Mouse (Mus musculus): ENCODE data around the gene Abca7. TPM values are rescaled to one million over a fixed set of nuclear protein-coding genes. Genes with fewer than 3 reads are reported as not detected.

Abca7 gene
- polyA plus RNA-seq, 1 experiment from 2014 or later = 6.3 TPM

GRCm38 (mm10) chr10:79969124-79969568 is 27.1 kb upstream of the Abca7 start:
- Histone ChIP-seq H3K9ac (ENCODE audit: low read length) (no peak overlapping the region), H3K27me3 (ENCODE audit: control insufficient read depth, insufficient read depth, low read length) (peaks cover 2% of the 10 kb centered on the region; the same call in 1 of the 2 replicates), H3K36me3 (ENCODE audit: control insufficient read depth, insufficient read depth, low read length) (peaks cover 18% of the 10 kb centered on the region), H3K4me3 (replicated peaks; ENCODE audit: low read length) (no peak overlapping the region), H3K4me1 (ENCODE audit: control insufficient read depth, insufficient read depth, low read length) (peaks cover 18% of the 10 kb centered on the region), H3K9me3 (replicated peaks; ENCODE audit: control insufficient read depth, low read length) (no peaks in the 10 kb centered on the region), H3K27ac (ENCODE audit: low read length) (0 out of 2 replicates have a peak overlapping the region, but pooled peaks have one; percentile 38), H3K4me2 (ENCODE audit: low read depth, low read length) (no peak overlapping the region)
- 21% methylated on average over 3 of the region's 3 CpGs for WGBS
- no peak for ATAC-seq (ENCODE audit: insufficient read depth, low FRiP score)

GRCm38 (mm10) chr10:79970415-79971182 is 25.7 kb upstream of the Abca7 start, which contains the start of gene Grin3b:
Gene Grin3b, plus strand, starts transcription at chr10:79970715.
- Histone ChIP-seq H3K9me3 (replicated peaks; ENCODE audit: control insufficient read depth, low read length) (no peaks in the 10 kb centered on the region), H3K27me3 (ENCODE audit: control insufficient read depth, insufficient read depth, low read length) (peaks cover 2% of the 10 kb centered on the region; the same call in 1 of the 2 replicates), H3K36me3 (ENCODE audit: control insufficient read depth, insufficient read depth, low read length) (peaks cover 23% of the 10 kb centered on the region), H3K27ac (ENCODE audit: low read length) (no peak within 1 kb of the TSS), H3K4me2 (ENCODE audit: low read depth, low read length) (peak within 1 kb of the TSS; percentile 89), H3K9ac (ENCODE audit: low read length) (peak within 1 kb of the TSS; percentile 75), H3K4me3 (replicated peaks; ENCODE audit: low read length) (peak within 1 kb of the TSS; percentile 50), H3K4me1 (ENCODE audit: control insufficient read depth, insufficient read depth, low read length) (peaks cover 18% of the 10 kb centered on the region)
- 6% methylated on average over 45 of the region's 47 CpGs for WGBS
- ATAC-seq (ENCODE audit: insufficient read depth, low FRiP score) = no peak

GRCm38 (mm10) chr10:79971183-79971497 is 25.2 kb upstream of the Abca7 start:
- H3K4me3 ChIP-seq (replicated peaks; ENCODE audit: low read length) = peak overlapping the region; percentile 50
- H3K4me2 ChIP-seq (ENCODE audit: low read depth, low read length) = peak overlapping the region; percentile 89
- ATAC-seq (ENCODE audit: insufficient read depth, low FRiP score) = no peak
- H3K9me3 ChIP-seq (replicated peaks; ENCODE audit: control insufficient read depth, low read length) = no peaks in the 10 kb centered on the region
- WGBS = 3% methylated on average over 21 of the region's 21 CpGs
- H3K9ac ChIP-seq (ENCODE audit: low read length) = peak overlapping the region; percentile 75
- H3K27me3 ChIP-seq (ENCODE audit: control insufficient read depth, insufficient read depth, low read length) = peaks cover 2% of the 10 kb centered on the region; the same call in 1 of the 2 replicates
- H3K36me3 ChIP-seq (ENCODE audit: control insufficient read depth, insufficient read depth, low read length) = peaks cover 23% of the 10 kb centered on the region
- peaks cover 18% of the 10 kb centered on the region for H3K4me1 ChIP-seq (ENCODE audit: control insufficient read depth, insufficient read depth, low read length)
- no peak overlapping the region for H3K27ac ChIP-seq (ENCODE audit: low read length)

GRCm38 (mm10) chr10:79972831-79973230 is 23.5 kb upstream of the Abca7 start:
- H3K27me3 ChIP-seq (ENCODE audit: control insufficient read depth, insufficient read depth, low read length) = peaks cover 2% of the 10 kb centered on the region; the same call in 1 of the 2 replicates
- no peak for ATAC-seq (ENCODE audit: insufficient read depth, low FRiP score)
- no peak overlapping the region for H3K4me3 ChIP-seq (replicated peaks; ENCODE audit: low read length)
- no peak overlapping the region for H3K27ac ChIP-seq (ENCODE audit: low read length)
- H3K36me3 ChIP-seq (ENCODE audit: control insufficient read depth, insufficient read depth, low read length) = peaks cover 29% of the 10 kb centered on the region
- peaks cover 18% of the 10 kb centered on the region for H3K4me1 ChIP-seq (ENCODE audit: control insufficient read depth, insufficient read depth, low read length)
- 0 out of 2 replicates have a peak, but pooled peaks cover 8% of the 10 kb centered on the region for H3K9me3 ChIP-seq (replicated peaks; ENCODE audit: control insufficient read depth, low read length)
- no peak overlapping the region for H3K4me2 ChIP-seq (ENCODE audit: low read depth, low read length)
- WGBS = 61% methylated on average over 14 of the region's 14 CpGs
- no peak overlapping the region for H3K9ac ChIP-seq (ENCODE audit: low read length)

GRCm38 (mm10) chr10:79974087-79974486 is 22.2 kb upstream of the Abca7 start:
- H3K9ac ChIP-seq (ENCODE audit: low read length) = no peak overlapping the region
- H3K27me3 ChIP-seq (ENCODE audit: control insufficient read depth, insufficient read depth, low read length) = peaks cover 2% of the 10 kb centered on the region; the same call in 1 of the 2 replicates
- no peak overlapping the region for H3K27ac ChIP-seq (ENCODE audit: low read length)
- H3K4me2 ChIP-seq (ENCODE audit: low read depth, low read length) = no peak overlapping the region
- H3K36me3 ChIP-seq (ENCODE audit: control insufficient read depth, insufficient read depth, low read length) = peaks cover 38% of the 10 kb centered on the region
- peaks cover 11% of the 10 kb centered on the region for H3K4me1 ChIP-seq (ENCODE audit: control insufficient read depth, insufficient read depth, low read length)
- no peak for ATAC-seq (ENCODE audit: insufficient read depth, low FRiP score)
- 86% methylated on average over 21 of the region's 21 CpGs for WGBS
- 0 out of 2 replicates have a peak, but pooled peaks cover 9% of the 10 kb centered on the region for H3K9me3 ChIP-seq (replicated peaks; ENCODE audit: control insufficient read depth, low read length)
- no peak overlapping the region for H3K4me3 ChIP-seq (replicated peaks; ENCODE audit: low read length)

- H3K27me3 ChIP-seq (ENCODE audit: control insufficient read depth, insufficient read depth, low read length) = peaks cover 2% of the 10 kb centered on the region; the same call in 1 of the 2 replicates
- H3K4me2 ChIP-seq (ENCODE audit: low read depth, low read length) = no peak overlapping the region
- H3K27ac ChIP-seq (ENCODE audit: low read length) = no peak overlapping the region
- H3K36me3 ChIP-seq (ENCODE audit: control insufficient read depth, insufficient read depth, low read length) = peaks cover 38% of the 10 kb centered on the region
- H3K9me3 ChIP-seq (replicated peaks; ENCODE audit: control insufficient read depth, low read length) = 0 out of 2 replicates have a peak, but pooled peaks cover 9% of the 10 kb centered on the region
- peaks cover 11% of the 10 kb centered on the region for H3K4me1 ChIP-seq (ENCODE audit: control insufficient read depth, insufficient read depth, low read length)
- WGBS = 79% methylated on average over 8 of the region's 8 CpGs
- no peak overlapping the region for H3K4me3 ChIP-seq (replicated peaks; ENCODE audit: low read length)
- ATAC-seq (ENCODE audit: insufficient read depth, low FRiP score) = no peak
- no peak overlapping the region for H3K9ac ChIP-seq (ENCODE audit: low read length)
Observed at GRCm38 (mm10) chr10:79974668-79975067, 21.6 kb upstream of the Abca7 start.

GRCm38 (mm10) chr10:79976071-79976721 is 20.1 kb upstream of the Abca7 start:
- WGBS = 84% methylated on average over 28 of the region's 28 CpGs
- Histone ChIP-seq H3K4me2 (ENCODE audit: low read depth, low read length) (no peak overlapping the region), H3K36me3 (ENCODE audit: control insufficient read depth, insufficient read depth, low read length) (peaks cover 38% of the 10 kb centered on the region), H3K9ac (ENCODE audit: low read length) (no peak overlapping the region), H3K27ac (ENCODE audit: low read length) (no peak overlapping the region), H3K9me3 (replicated peaks; ENCODE audit: control insufficient read depth, low read length) (0 out of 2 replicates have a peak, but pooled peaks cover 9% of the 10 kb centered on the region), H3K4me3 (replicated peaks; ENCODE audit: low read length) (no peak overlapping the region), H3K27me3 (ENCODE audit: control insufficient read depth, insufficient read depth, low read length) (no peaks in the 10 kb centered on the region; the same call in 1 of the 2 replicates), H3K4me1 (ENCODE audit: control insufficient read depth, insufficient read depth, low read length) (peaks cover 2% of the 10 kb centered on the region)
- no peak for ATAC-seq (ENCODE audit: insufficient read depth, low FRiP score)

- Histone ChIP-seq H3K36me3 (ENCODE audit: control insufficient read depth, insufficient read depth, low read length) (peaks cover 38% of the 10 kb centered on the region), H3K4me3 (replicated peaks; ENCODE audit: low read length) (no peak overlapping the region), H3K27me3 (ENCODE audit: control insufficient read depth, insufficient read depth, low read length) (no peaks in the 10 kb centered on the region; the same call in 1 of the 2 replicates), H3K4me1 (ENCODE audit: control insufficient read depth, insufficient read depth, low read length) (no peaks in the 10 kb centered on the region), H3K27ac (ENCODE audit: low read length) (no peak overlapping the region), H3K9ac (ENCODE audit: low read length) (no peak overlapping the region), H3K9me3 (replicated peaks; ENCODE audit: control insufficient read depth, low read length) (0 out of 2 replicates have a peak, but pooled peaks cover 9% of the 10 kb centered on the region), H3K4me2 (ENCODE audit: low read depth, low read length) (no peak overlapping the region)
- 78% methylated on average over 36 of the region's 36 CpGs for WGBS
- no peak for ATAC-seq (ENCODE audit: insufficient read depth, low FRiP score)
Observed at GRCm38 (mm10) chr10:79976722-79977107, 19.6 kb upstream of the Abca7 start.

GRCm38 (mm10) chr10:79977324-79977723 is 19.0 kb upstream of the Abca7 start:
- no peak for ATAC-seq (ENCODE audit: insufficient read depth, low FRiP score)
- Histone ChIP-seq H3K9ac (ENCODE audit: low read length) (no peak overlapping the region), H3K9me3 (replicated peaks; ENCODE audit: control insufficient read depth, low read length) (0 out of 2 replicates have a peak, but pooled peaks cover 9% of the 10 kb centered on the region), H3K36me3 (ENCODE audit: control insufficient read depth, insufficient read depth, low read length) (peaks cover 38% of the 10 kb centered on the region), H3K4me1 (ENCODE audit: control insufficient read depth, insufficient read depth, low read length) (peaks cover under 1% of the 10 kb centered on the region), H3K4me3 (replicated peaks; ENCODE audit: low read length) (no peak overlapping the region), H3K4me2 (ENCODE audit: low read depth, low read length) (no peak overlapping the region), H3K27ac (ENCODE audit: low read length) (no peak overlapping the region), H3K27me3 (ENCODE audit: control insufficient read depth, insufficient read depth, low read length) (no peaks in the 10 kb centered on the region)
- WGBS = 84% methylated on average over 27 of the region's 28 CpGs
